Mouse (Mus musculus) neural tube, embryonic 11.5 days (tissue): ENCODE results near the gene Sipa1l1. TPM values are rescaled to one million over a fixed set of nuclear protein-coding genes. Genes with fewer than 3 reads are reported as not detected.
A peak's percentile ranks its signal among the peaks of the same experiment; 100 is the strongest.

Experiments
- ATAC-seq: fragments of 200-750 bp; cut with Nextera tagmentation; 2 replicates; pipeline ENCODE4 v1.8.0; 2017; ENCODE audit warnings: moderate number of reproducible peaks, mild to moderate bottlenecking, moderate TSS enrichment, moderate library complexity; ENCODE audit not compliant: insufficient read depth, low FRiP score, low TSS enrichment
- DNase-seq: peaks from one replicate; pipeline ENCODE4 v3.0.0-alpha.2; 2015; ENCODE audit warnings: low spot score
- H3K27ac ChIP-seq: fragments of 300-500 bp; sonication (generic); 2 replicates; pipeline ENCODE4 v1.5.1; 2014; ENCODE audit warnings: low read depth, mild to moderate bottlenecking, low read length
- H3K27me3 ChIP-seq: fragments of 300-500 bp; sonication (generic); 2 replicates; pipeline ENCODE4 v1.6.1; 2014; ENCODE audit warnings: mild to moderate bottlenecking, low read length, mixed read lengths; ENCODE audit not compliant: control insufficient read depth, insufficient read depth
- H3K36me3 ChIP-seq: fragments of 300-500 bp; sonication (generic); 2 replicates; pipeline ENCODE4 v1.6.1; 2014; ENCODE audit warnings: mild to moderate bottlenecking, low read length, moderate library complexity, mixed read lengths; ENCODE audit not compliant: control insufficient read depth, insufficient read depth
- H3K4me1 ChIP-seq: fragments of 300-500 bp; sonication (generic); 2 replicates; pipeline ENCODE4 v1.6.1; 2014; ENCODE audit warnings: low read length, mixed read lengths; ENCODE audit not compliant: control insufficient read depth, insufficient read depth
- H3K4me2 ChIP-seq: fragments of 300-500 bp; sonication (generic); 2 replicates; pipeline ENCODE4 v1.6.1; 2014; ENCODE audit warnings: low read depth, mild to moderate bottlenecking, moderate library complexity
- H3K4me3 ChIP-seq: fragments of 300-500 bp; sonication (generic); 2 replicates; pipeline ENCODE4 v1.5.1; 2014; ENCODE audit warnings: low read depth, low read length
- H3K9ac ChIP-seq: fragments of 300-500 bp; sonication (generic); 2 replicates; pipeline ENCODE4 v1.6.1; 2014; ENCODE audit warnings: mild to moderate bottlenecking, low read length
- H3K9me3 ChIP-seq: fragments of 300-500 bp; sonication (generic); 2 replicates; pipeline ENCODE4 v1.6.1; 2016; ENCODE audit warnings: low read length; ENCODE audit not compliant: control insufficient read depth
- WGBS: fragments of 180-500 bp; shearing (Covaris S2); extraction: QIAGEN DNeasy Blood & Tissue Kit; methylation state at CpG from one replicate; pipeline ENCODE4 v1.1.7; 2014; 5-methylcytosine and 5-hydroxymethylcytosine counted together
- polyA plus RNA-seq: library from polyadenylated mRNA; unstranded; fragments of >200 nt; fragmentation: Nextera tagmentation; extraction: Ambion mirVana; gene quantifications from 2 replicates; pipeline ENCODE4 v1.2.1, GENCODE M21; 2014

Gene Sipa1l1
- polyA plus RNA-seq, 1 experiment from 2014 or later = 22.3 TPM

GRCm38 (mm10) chr12:82275767-82276166, 106.6 kb downstream of the Sipa1l1 start:
- DNase-seq = no peak
- H3K4me1 ChIP-seq = peaks cover 3% of the 10 kb centered on the region; the same call in 1 of the 2 replicates
- H3K36me3 ChIP-seq = no peaks in the 10 kb centered on the region
- H3K4me3 ChIP-seq = no peak overlapping the region
- no peak for ATAC-seq
- H3K27me3 ChIP-seq = no peaks in the 10 kb centered on the region
- no peaks in the 10 kb centered on the region for H3K9me3 ChIP-seq
- no peak overlapping the region for H3K27ac ChIP-seq
- no peak overlapping the region for H3K4me2 ChIP-seq
- H3K9ac ChIP-seq = no peak overlapping the region
- 60% methylated on average over 5 of the region's 5 CpGs for WGBS

- WGBS = 91% methylated on average over 1 of the region's 1 CpGs
- no peak for ATAC-seq
- no peak overlapping the region for H3K27ac ChIP-seq
Measured at GRCm38 (mm10) chr12:82276591-82276990, 107.5 kb downstream of the Sipa1l1 start.

GRCm38 (mm10) chr12:82284617-82285016, 115.5 kb downstream of the Sipa1l1 start:
- no peak overlapping the region for H3K4me2 ChIP-seq
- no peak for DNase-seq
- WGBS = 92% methylated on average over 5 of the region's 5 CpGs
- no peaks in the 10 kb centered on the region for H3K27me3 ChIP-seq
- no peaks in the 10 kb centered on the region for H3K36me3 ChIP-seq
- no peak overlapping the region for H3K9ac ChIP-seq
- H3K4me1 ChIP-seq = no peaks in the 10 kb centered on the region
- no peak for ATAC-seq
- H3K4me3 ChIP-seq = no peak overlapping the region
- H3K27ac ChIP-seq = no peak overlapping the region
- H3K9me3 ChIP-seq = no peaks in the 10 kb centered on the region

More at GRCm38 (mm10) chr12:82276591-82276990, 107.5 kb downstream of the Sipa1l1 start:
- Histone ChIP-seq H3K9ac (no peak overlapping the region), H3K9me3 (no peaks in the 10 kb centered on the region), H3K4me2 (no peak overlapping the region), H3K36me3 (no peaks in the 10 kb centered on the region), H3K4me3 (no peak overlapping the region), H3K4me1 (peaks cover 3% of the 10 kb centered on the region; the same call in 1 of the 2 replicates), H3K27me3 (no peaks in the 10 kb centered on the region)
- DNase-seq = no peak

GRCm38 (mm10) chr12:82285018-82285417, 115.9 kb downstream of the Sipa1l1 start:
- Histone ChIP-seq H3K4me3 (no peak overlapping the region), H3K27me3 (no peaks in the 10 kb centered on the region), H3K36me3 (no peaks in the 10 kb centered on the region), H3K9ac (no peak overlapping the region), H3K27ac (no peak overlapping the region), H3K4me1 (no peaks in the 10 kb centered on the region), H3K4me2 (no peak overlapping the region), H3K9me3 (no peaks in the 10 kb centered on the region)
- ATAC-seq (no peak), DNase-seq (no peak)
- 99% methylated on average over 2 of the region's 2 CpGs for WGBS

- Histone ChIP-seq H3K9me3 (no peaks in the 10 kb centered on the region), H3K4me2 (no peak overlapping the region), H3K27me3 (no peaks in the 10 kb centered on the region), H3K4me3 (no peak overlapping the region), H3K27ac (no peak overlapping the region), H3K36me3 (no peaks in the 10 kb centered on the region), H3K4me1 (no peaks in the 10 kb centered on the region), H3K9ac (no peak overlapping the region)
- WGBS = 45% methylated on average over 6 of the region's 6 CpGs
- ATAC-seq (no peak), DNase-seq (peak; percentile 21)
Measured at GRCm38 (mm10) chr12:82286068-82286467, 116.9 kb downstream of the Sipa1l1 start.

- no peak overlapping the region for H3K4me3 ChIP-seq
- no peaks in the 10 kb centered on the region for H3K27me3 ChIP-seq
- ATAC-seq (no peak), DNase-seq (no peak)
- no peak overlapping the region for H3K4me2 ChIP-seq
- H3K36me3 ChIP-seq = no peaks in the 10 kb centered on the region
- no peaks in the 10 kb centered on the region for H3K9me3 ChIP-seq
- 61% methylated on average over 5 of the region's 5 CpGs for WGBS
- no peaks in the 10 kb centered on the region for H3K4me1 ChIP-seq
- H3K9ac ChIP-seq = no peak overlapping the region
- H3K27ac ChIP-seq = no peak overlapping the region
Measured at GRCm38 (mm10) chr12:82286804-82287203, 117.7 kb downstream of the Sipa1l1 start.

- DNase-seq = no peak
- ATAC-seq = no peak
- 93% methylated on average over 7 of the region's 7 CpGs for WGBS
- no peak overlapping the region for H3K4me3 ChIP-seq
- no peaks in the 10 kb centered on the region for H3K36me3 ChIP-seq
- no peaks in the 10 kb centered on the region for H3K9me3 ChIP-seq
- H3K9ac ChIP-seq = no peak overlapping the region
- H3K27ac ChIP-seq = no peak overlapping the region
- no peaks in the 10 kb centered on the region for H3K4me1 ChIP-seq
- no peaks in the 10 kb centered on the region for H3K27me3 ChIP-seq
- no peak overlapping the region for H3K4me2 ChIP-seq
Measured at GRCm38 (mm10) chr12:82293545-82294247, 124.6 kb downstream of the Sipa1l1 start.

- Histone ChIP-seq H3K4me1 (no peaks in the 10 kb centered on the region), H3K36me3 (no peaks in the 10 kb centered on the region), H3K27me3 (no peaks in the 10 kb centered on the region), H3K27ac (no peak overlapping the region), H3K4me2 (no peak overlapping the region), H3K4me3 (no peak overlapping the region), H3K9me3 (no peaks in the 10 kb centered on the region), H3K9ac (no peak overlapping the region)
- ATAC-seq (no peak), DNase-seq (no peak)
- WGBS = 77% methylated on average over 10 of the region's 10 CpGs
Measured at GRCm38 (mm10) chr12:82294906-82295887, 126.1 kb downstream of the Sipa1l1 start.
